Mouse (Mus musculus): ENCODE data around the gene Helb. TPM values are rescaled to one million over a fixed set of nuclear protein-coding genes. Genes with fewer than 3 reads are reported as not detected.

Gene Helb
- 10 to 100 TPM in 2 of 4 experiments, 1 to 10 TPM in 2; 8.4 to 11.3 (median 9.8) TPM for total RNA-seq (2022)

DNA sequence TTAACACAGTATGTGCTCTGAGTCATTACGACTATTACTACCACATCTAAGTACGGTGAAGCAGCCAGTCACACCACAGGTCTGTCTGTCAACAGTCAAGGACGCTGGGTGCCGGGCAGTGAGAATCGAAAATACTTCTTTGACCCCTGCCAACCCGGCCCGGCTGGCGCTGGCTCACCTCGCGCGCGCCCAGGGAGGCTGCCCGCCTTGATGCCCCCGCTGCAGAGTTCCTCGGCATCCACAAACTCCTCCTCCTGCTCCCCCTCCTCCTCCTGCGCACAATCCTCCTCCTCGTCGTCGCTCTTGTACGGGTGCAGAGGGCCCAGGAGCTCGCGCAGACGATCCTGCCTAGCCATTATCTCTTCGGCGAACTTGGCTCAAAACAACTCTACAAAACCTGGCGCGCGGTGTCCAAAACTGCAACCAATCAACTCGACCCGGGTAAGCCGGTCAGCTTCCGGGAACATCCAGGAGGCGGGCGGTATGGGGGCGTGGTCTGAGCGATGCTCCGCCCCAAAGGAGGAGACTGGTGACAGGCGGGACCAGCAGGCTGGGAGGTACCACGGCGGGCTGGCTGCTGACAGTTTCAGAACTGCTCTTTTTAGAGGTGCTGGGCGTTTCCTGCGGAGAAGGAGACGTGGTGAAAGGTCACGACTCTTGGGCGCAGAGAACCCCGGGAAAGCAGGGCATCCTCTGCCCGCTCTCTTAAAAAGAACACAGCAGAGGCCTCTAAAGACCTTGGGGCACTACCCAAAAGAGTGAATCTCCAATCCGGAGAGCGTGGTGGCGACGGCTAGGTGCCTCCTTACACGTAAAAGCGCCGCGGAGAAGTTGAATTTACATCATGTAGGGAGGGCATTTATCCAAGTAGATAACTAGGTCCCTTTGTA is at the start of gene Helb:
Gene Helb, minus strand, starts transcription at position 481 of the 890 bp plus-strand sequence.
- DNase-seq (ENCODE audit: low spot score) = peak; percentile 99

DNA sequence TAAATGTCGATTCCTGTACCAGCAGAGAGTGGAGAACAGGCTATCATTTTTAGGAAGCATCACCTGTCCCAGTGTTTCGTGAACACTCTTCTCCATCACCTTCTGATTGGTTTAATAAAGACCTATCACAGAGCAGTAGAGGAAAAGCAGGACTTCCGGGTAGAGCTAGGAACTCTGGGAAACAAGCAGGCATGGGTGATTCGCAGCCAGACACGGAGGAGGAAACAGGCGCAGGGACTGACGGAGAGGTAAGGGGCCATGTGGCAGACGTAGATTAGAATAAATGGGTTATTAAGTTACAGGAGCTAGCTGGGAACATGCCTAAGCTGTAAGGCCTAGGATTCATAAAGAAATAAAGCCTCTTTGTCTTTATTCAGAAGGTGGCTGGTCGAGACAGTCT is 47.7 kb upstream of the Helb start:
- DNase-seq (ENCODE audit: low spot score) = no peak

DNA sequence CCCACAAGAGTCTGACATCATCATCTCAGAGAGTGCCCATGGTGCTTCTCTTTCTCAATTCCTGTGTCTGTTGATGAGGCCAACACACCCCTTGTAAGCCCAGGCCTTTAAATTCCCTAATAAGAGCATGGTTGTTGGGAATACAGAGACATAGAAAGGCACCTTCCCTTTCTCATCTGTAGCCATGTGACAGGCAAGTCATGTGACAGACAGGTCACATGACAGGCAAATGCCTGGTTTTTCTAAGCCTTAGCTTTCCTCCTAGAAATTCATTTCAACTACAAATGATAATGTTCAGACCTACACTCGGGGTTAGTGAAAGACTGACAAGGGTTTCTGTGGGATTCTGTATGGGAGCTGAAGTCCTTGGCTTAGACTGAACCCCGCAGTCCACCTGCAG is 41.1 kb upstream of the Helb start:
- no peak for DNase-seq (ENCODE audit: low spot score)

DNA sequence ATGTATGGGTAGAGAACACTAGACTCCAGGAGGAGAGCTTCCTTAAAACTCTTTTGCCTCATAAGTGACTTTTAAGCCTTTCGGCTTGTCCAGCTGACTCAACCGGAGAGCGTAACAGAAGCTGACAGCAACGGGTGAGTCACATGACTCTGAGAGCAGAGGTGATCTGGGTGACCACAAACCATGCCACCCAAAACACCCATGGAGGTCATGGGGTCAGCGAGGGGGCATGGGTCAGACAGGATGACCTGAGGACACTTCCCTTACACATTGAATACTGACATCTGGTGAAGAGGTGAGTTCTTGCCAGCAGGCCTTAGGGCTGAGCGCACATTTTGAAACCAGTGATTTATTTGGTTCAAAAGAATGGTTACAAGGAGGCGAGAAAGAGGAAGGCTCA is 38.9 kb upstream of the Helb start:
- DNase-seq (ENCODE audit: low spot score) = no peak

DNA sequence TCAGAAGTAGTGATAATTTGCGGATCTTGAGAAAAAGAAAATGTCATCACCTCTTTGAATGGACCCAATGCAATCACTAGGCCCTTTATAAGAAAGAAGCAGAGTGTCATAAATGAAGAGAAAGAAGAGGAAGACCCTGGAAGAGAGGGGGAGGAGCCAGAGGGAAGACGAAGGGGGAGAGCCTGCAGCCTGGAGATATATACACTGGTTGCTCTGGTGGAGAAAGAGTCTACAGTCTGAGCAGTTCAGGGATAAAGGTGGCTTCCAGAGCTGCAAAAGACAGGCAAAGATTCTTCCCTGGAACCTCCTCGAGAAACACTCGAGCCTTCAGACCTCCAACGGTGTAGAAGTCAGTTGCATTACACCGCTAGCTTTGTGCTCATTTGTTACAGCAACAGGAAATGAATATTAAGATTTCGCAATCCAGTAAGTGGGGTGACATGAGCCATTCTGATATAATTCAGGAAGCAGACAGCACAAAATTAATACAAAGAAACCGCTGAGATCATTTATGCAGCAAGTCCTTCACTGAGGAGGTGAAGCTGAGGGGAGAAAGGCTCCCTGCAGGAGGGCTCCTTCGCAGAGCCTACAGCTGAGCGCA is 28.2 kb upstream of the Helb start:
- DNase-seq (ENCODE audit: low spot score) = no peak

DNA sequence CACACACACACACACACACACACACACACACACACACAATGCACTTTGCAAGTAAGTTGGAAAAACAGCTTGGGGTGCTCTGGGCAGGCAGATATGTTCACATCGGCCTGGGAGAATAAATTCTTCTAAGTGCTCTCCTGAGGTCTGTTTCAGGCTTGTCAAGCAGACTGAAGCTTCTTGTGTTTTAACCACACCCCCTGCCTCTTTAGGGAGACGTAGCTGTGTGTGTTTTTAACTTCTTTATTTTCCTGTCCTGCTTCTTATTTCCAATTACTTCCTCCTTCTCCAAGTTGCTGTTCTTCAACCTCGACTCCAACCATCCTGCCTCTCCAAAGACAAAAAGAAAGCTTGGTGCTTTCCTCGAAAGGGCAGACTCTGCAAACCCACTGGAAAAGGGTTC is 27.4 kb upstream of the Helb start:
- DNase-seq (ENCODE audit: low spot score) = no peak

DNA sequence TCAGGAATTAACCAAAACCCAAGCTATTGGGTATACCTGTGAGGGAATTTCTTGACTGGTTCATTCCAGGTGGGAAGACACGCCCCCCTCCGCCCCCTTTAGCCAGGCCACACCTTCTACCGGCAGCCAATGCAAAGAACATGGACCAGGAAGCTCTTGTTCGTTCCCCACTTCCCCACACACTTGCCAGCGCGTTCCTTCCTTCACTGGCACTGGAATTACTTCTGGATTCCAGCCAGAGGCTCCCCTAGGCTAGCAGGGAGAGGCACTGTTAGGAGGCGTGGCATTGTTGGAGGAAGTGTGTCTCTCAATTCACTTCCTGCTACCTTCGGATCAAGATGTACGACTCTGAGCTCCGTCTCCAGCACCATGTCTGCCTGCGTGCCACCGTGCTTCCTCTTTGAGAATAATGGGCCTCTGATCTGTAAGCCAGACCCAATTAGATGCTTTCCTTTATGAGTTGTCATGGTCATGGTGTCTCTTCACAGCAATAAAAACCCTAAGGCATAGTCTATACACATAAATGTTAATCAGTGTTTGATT is 23.3 kb upstream of the Helb start:
- no peak for DNase-seq (ENCODE audit: low spot score)

DNA sequence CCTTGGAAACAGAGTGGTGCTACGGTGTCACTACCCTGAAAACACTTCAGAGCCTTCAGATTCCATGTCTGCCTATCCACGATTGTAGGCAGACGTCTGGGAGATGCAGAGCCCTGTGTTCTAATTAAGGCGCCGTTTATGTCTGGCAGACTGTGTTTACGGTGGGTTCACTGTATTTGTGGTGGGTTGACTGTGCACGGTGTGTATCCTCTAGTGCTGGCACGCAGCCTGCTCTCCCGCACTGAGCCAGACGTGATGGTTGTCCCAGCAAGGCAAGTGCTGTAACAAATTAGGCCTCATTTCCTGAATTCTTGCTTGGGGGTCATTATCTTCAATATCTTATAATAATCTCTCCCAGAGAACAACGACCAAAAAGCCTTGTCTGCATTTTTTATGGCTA is 20.9 kb upstream of the Helb start:
- no peak for DNase-seq (ENCODE audit: low spot score)

DNA sequence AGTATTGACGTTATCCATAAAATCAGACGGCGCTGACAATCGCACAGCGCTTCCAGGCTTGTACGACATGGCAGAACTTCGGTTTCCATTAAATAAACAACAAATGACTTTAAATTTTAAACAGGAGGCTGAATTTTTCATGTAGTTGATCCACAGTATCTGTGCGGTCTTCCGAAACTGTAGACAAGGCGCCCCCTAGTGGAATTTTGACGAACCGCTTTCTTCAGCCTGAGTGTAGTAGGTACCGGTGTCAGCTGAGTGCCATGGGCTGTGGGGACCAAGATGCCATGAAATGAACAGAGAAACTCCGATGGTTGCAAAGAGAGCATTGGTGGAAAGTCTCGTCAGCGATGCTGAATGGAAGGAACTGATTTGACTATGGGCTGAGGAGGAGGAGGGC is 17.8 kb upstream of the Helb start:
- no peak for DNase-seq (ENCODE audit: low spot score)

DNA sequence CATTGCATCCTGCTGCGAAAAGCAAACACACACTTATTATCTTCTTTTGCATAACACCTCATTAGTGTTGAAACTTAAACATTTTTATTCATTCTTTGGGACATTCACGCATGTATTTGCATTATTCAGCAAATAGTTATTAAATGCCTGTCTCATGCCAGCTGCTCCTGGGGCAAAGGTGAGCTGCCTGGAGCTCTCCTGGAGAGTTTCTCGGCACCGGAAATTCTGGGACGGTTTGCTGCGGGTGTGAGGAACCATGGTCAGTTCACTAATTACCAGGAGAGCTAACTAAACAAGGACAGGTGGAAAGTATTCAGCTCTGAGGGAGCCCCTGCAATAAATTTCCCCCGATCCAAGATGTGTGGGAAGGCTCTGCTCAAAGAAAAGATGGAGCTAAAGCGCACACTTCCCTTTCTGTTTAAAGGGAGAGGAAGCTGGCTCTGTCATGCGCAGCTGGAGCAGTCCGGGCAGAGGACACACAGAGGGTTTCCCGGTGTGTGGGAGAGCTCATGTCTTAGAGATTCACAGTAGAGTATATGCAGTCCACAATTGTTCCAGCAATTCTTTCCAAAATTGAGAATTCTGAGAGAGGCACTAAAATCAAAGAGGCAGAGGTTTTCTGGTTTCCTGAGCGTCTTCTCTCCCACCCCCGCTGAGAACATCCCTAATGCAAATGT is 16.0 kb upstream of the Helb start:
- DNase-seq (ENCODE audit: low spot score) = no peak

DNA sequence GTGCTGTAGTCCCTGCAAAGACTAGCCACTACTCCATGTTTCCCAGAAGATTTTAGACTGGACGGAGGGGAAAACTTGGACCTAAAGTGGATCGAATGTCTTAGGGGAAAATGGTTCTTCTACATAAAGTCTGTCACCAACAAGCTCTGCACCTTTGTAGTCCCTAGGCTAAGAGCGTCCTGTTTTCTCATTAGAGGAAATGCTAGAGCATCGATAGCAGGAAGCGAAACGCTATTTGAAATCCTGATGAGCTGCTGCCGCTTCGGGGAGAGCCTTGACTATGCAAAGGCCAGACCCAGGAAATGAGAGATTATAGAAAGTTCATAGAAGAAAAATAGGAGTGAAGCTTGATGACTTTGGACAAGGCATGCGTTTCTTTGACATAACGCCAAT is 12.7 kb upstream of the Helb start:
- no peak for DNase-seq (ENCODE audit: low spot score)

DNA sequence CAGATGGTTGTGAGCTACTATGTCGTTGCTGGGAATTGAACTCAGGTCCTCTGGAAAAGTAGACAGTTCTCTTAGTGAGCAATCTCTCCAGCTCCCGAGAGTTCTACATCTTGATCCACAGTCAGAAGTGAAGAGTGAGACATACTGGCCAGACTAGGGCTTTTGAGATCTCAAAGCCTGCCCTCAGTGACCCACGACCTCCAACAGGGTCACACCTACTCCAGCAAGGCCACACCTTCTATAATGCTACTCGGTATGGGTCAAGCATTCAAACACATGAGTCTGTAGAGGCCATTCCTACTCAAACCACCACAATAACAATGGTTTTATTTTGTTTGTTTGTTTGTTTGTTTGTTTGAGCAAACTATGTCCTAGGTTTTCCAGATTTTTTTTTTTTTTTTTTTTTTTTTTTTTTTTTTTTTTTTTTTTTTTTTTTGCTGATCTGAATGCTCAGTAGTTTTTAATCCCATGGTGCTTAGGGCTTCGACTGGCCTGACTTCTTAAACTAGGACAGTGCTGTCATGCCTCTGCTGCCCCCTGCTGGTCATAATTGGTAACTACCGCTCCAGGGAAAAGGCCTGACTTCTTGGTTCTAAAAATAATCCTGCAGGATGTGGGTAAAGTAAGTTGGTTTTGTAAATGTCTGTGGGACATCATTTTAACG is 12.1 kb upstream of the Helb start:
- peak; percentile 92 for DNase-seq (ENCODE audit: low spot score)

DNA sequence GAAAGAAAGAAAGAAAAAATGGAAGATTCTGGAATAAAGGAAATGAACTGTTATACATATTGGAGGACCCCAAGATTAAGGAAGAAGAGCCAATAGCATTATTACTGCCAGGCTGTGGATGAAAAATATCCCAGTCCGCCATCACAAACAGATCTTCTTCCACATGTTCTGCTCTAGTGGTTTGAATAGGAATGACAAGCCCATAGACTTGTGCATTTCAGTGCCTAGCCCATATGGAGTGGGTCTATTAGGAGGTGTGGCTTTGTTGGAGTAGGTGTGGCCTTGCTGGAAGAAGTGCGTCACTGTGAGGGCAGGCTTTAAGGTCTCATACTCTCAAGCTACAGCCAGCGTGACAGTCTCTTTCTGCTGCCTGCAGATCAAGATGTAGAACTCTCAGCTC is 10.9 kb upstream of the Helb start:
- no peak for DNase-seq (ENCODE audit: low spot score)

DNA sequence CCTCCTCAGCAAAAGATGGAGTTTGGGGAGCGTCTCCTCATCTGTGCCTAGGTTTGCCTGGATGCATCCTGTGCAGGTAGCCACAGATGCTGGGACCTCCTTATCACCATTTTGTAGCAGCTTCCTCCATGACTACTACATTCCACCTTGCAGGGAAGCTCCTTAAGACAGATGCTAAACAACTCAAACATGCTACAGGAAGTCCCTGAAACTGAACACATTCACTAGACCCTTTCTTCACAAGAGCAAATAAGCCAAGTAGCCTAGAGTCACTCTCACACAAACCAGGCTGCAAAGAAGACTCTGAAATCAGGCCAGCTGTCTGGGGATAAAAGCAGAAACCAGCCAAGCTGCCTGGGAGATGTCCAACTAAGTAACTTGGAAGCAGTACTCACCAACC is 2.5 kb upstream of the Helb start:
- DNase-seq (ENCODE audit: low spot score) = no peak

DNA sequence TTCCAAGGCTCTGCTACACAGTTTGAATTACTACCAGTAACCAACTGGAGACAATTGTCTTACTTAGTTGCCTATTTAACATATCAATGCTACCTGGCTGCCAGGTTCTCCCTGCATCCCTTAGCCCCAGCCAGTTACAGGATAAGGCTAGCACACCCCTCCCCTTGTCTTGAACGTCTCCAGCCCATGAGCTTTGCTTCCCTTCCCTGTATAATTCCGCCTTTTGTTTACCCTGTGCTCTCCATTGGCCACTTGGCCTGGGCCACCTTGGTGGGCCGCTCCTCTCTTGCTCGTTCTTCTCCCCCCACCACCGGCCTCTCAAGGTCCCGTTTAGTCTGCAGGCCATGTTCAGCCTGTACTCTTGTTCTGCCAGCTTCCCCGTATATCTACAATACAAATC is 1.7 kb upstream of the Helb start:
- DNase-seq (ENCODE audit: low spot score) = no peak

DNA sequence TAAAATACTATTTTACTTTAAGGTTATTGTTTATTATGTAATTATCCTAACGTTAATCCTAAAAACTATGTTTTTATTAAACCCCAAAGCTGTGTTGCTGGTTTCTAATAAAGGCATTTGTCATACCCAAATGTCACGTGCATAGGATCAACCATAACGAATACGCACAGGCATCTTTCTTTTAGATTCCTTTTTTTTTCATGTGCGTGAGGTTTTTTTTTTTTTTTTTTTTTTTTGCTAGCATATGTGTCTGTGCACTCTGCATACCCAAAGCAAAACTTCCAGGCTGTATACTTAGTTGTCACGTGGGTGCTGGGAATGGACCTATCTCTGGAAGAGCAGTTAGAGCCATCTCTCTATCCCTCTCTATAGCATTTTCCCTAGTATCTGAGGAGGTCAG is 1.2 kb upstream of the Helb start:
- DNase-seq (ENCODE audit: low spot score) = no peak

DNA sequence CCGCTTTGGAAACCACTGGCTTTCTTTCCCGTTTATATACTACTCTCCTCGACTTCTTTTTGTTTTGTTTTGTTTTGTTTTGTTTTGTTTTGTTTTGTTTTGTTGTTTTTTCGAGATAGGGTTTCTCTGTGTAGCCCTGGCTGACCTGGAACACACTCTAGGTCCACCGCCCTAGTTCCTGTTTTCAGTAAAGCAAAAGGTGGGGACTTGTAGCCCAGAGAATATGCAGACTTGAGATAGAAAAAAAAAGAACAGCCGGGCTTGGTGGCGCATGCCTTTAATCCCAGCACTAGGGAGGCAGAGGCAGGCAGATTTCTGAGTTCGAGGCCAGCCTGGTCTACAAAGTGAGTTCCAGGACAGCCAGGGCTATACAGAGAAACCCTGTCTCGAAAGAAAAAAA is 695 bp upstream of the Helb start:
- DNase-seq (ENCODE audit: low spot score) = peak; percentile 9

DNA sequence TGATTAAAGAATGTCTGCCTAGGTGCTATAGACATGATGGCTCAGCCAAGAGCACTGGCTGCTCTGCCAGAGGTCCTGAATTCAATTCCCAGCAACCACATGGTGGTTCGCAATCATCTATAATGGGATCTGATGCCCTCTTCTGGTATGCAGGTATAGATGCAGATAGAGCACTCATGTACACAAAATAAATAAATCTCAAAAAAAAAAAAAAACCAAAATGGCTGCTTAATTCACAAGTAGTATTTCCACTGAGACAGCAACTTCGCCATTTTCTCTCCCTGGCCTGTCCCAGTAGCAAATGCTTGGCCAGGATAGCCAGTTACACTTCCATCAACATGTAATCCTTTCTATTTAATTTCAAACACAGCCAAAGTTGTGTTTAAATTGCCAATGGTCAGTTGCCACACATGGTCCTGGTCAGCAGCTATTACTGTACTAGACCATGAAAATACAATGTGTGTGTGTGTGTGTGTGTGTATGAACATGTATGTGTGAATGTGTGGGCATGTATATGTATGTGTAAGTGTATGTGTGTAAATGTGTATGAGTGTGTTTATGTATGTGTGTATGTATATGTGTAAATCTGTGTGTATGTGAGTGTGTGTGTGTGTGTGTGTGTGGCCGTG is 982 bp downstream of the Helb start:
- DNase-seq (ENCODE audit: low spot score) = no peak

DNA sequence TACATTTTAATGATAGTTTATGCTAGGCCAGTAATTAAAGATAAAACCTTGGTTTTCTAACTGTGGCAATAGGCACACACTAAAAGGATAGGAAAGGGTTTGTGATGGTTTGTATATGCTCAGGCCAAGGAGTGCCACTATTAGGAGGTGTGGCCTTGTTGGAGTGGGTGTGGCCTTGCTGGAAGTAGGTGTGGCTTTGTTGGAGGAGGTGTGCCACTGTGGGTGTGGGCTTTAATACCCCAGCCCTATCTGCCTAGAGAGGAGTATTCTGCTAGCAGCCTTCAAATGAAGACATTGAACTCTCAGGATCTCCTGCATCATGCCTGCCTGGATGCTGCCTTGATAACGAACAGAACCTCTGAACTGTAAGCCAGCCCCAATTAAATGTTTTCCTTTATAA is 12.0 kb downstream of the Helb start:
- DNase-seq (ENCODE audit: low spot score) = no peak

DNA sequence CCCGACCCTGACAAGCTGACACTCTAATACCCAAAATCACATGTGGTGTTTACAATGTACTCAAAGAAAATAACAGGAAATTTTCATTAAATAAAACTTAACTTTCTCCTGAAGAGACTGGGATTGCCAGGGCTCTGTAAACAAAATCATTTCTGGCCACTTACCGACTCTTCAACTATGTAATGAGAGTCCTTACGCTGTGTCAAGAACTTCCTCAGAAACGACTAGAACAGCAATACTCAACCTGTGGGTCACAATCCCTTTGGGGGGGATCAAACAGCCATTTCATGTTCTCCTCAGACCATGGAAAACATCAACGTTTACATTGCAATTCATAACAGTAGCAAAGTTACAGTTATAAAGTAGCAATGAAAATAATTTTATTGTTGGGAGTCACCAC is 15.2 kb downstream of the Helb start:
- no peak for DNase-seq (ENCODE audit: low spot score)

DNA sequence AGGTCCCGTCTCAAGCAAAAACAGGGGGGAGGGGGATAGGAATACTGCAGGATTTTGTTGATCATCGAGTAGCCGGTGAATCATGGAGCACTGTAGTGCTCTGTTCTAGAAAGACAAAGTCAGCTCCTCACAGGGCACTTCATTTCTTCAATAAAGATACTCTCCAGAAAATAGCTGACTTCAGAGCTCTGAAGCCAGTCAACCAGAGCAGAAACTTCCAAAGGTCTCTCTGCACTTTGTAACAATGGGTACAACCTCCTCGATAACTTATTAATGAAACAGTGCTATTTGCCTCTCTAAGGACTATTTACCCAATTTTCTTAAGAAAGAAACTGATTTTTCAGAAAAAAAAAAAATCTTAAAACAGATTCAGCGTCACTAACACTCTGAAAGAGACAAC is 17.1 kb downstream of the Helb start:
- DNase-seq (ENCODE audit: low spot score) = no peak

DNA sequence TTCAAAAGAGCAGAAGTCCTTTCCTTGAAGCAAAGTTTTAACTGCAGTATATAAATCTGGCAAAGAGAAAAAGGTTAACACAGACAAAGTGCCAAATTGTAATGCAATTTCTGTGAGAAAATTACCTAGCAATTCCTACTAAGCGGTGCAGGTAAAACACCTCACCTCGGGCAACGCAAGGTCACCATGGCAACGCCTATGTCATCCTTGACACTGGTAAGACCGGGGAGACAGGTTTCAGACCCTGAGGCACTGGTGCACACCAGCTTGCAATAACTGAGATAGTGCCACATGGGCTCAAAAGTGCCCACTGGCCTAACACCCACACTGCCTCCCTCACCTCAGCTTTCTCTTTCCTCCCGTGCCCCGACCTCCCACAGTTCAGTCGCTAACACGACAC is 17.7 kb downstream of the Helb start:
- no peak for DNase-seq (ENCODE audit: low spot score)

Data from heart, adult 8-10 months (tissue).